Mouse (Mus musculus): Measurements from ENCODE around the gene Enox1.

Gene Enox1

DNA sequence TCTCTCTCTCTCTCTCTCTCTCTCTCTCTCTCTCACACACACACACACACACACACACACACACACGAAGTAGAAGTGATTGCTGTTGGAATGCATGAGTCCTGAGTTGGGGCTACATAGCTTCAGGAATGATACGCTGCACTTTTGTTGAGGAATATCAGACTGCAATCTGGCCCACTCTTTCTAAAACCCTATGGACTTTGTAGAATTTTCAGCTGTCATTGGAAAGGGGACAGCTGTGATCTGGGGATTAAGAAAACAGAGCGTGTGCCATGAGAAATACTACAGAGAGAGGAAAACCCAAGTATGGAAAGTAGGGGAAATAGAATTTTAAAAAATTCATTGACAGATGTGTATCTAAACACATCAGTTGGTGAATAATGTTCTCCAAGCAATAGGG, 482.1 kb downstream of the Enox1 start:
- DNase-seq: no peak

DNA sequence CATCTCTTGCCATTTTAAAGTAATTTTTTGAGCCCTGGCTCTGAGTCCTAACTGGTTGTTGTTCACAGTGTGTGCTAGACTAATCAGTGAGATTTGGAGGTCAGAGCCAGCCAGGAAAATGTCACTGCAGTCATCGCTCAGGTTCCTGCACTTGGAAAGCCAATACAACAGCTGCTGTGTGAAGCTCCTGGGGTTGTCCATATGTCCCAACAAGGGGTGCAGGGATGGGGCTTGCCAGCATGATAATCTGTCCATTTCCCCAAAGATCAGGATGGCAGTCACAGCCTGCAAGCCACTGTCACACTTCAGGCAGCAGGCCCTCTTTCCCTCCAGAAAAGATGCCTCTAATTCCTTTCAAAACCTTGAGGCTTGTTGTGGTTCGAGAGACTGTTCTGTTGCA, 483.0 kb downstream of the Enox1 start:
- no peak for DNase-seq

DNA sequence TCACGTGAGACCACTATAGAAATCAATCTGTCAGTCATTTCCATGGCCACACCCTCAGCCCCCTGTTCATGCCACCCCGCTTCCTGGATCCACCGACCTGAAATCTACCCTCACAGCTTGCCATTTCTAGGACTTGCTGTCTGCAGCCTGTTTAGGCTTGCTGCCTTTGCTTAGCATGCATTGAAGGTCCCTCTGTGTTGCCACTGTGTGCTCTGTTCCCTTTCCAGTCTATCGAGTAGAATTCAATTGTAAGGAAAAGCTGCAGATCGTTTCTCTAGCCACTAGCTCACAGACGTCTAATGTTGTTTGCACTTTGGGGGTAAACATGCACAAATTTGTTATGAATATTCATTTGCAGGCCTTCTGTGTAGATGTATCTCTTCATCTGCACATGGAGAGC, 485.8 kb downstream of the Enox1 start:
- DNase-seq: no peak

DNA sequence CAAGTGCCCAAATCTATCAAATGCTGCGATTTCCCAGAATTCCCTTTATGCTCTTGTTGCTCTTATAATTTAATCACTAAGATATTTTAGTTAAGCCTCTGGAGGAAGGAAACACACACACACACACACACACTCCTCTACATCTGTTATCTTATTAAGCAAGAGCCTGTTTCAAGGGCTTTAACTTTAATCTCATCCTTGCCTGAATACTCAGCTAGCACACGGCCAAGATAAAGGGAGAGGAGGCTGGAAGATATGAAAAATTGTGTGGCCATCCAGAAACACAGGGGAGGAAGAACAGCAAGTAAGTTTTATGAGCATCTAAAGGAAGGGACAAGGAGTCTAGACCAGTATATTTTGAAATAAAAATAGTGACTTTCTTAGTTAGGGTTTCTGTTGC, 489.6 kb downstream of the Enox1 start:
- no peak for DNase-seq

DNA sequence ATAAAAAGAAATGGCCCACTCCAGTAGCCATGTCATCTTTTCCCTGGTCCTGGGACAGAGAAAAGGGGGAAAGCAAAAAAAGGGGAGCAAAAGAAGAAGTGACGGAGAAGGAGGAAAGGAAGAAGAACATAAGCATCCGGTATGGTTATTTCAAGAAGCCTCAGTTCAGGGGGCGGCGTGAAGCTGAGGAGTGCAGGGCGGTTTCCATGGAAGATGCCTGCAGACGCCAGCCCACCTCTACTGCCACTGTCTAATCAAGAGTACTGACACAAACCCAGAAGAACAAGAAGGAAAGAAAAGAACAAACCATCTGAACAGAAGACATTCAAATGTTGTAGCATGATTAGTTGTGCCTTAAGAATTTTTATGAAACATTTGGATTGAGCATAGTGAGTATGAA, 490.5 kb downstream of the Enox1 start:
- DNase-seq: no peak

DNA sequence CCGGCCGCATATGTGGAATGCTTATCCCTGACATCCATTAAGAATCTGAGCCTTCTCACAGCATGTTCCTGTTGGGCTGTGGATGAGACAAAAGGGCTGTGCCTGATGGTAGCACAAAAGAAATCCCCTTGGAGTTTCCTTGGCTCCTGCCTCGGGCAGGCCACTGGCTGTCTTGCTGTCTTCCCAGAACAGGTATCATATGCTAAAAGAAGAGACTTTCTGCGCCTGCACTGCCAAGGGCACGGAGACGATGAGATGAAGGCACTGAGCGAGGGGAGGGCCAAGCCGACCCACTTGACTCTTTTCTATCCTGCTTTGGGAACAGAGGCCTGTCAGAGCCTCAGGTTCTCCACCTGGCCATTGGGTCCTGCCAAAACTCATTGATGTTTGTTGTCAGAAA, 491.7 kb downstream of the Enox1 start:
- DNase-seq: no peak

DNA sequence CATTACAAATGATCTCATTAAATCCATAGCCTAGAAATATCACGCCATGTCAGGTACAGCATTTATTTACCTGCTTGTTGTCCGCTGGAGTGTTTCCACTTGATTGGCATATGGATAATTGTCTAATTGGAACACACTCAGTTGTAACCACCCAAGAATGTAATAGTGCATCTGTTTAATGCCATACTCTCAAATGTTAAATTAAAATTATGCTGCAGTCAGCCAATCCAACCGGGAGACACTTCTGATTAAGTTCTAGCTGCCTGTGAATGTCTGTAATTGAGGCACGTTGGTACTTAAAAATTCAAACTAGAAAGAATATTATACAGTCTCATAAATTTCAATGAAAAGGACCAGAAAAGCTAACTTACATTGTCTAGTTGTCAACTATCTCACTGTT, 502.2 kb downstream of the Enox1 start:
- DNase-seq: no peak

DNA sequence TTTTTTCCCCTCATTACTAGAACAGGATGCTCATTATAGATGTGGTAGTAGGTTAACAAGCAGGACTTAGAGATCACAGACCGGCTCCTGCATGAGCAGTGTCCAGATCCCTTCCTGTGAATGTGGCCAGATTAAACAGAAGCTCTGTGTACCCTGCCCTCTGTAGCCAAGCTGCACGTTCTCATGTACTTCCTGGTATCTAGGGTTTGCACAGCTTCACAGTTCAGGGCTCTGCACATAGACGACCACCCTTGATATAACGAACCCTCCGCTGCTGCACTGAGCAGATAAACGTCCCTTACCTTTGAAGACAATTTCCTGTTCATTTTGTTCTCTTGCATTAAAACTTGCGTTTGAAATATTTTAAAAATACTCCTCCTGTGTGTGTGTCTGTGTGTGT, 505.7 kb downstream of the Enox1 start:
- DNase-seq: no peak

DNA sequence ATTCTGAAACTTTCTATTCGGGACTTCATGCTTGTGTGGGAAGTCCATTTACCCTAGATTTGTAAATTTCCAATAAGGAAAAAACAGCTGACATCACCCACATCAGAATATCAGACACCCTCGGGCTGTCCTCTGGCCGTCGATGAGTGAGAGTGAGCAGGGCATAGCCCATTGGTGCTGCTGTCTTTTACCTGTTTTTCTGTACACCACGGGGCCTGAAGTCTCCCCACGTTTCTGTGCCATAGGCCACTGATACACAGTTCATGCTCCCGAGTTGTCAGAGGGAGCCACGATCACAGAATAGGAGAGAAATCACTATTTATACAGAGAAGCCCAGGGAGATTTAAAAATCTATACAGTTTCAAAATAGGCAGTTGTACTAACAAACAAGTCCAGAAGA, 506.4 kb downstream of the Enox1 start:
- DNase-seq: no peak

DNA sequence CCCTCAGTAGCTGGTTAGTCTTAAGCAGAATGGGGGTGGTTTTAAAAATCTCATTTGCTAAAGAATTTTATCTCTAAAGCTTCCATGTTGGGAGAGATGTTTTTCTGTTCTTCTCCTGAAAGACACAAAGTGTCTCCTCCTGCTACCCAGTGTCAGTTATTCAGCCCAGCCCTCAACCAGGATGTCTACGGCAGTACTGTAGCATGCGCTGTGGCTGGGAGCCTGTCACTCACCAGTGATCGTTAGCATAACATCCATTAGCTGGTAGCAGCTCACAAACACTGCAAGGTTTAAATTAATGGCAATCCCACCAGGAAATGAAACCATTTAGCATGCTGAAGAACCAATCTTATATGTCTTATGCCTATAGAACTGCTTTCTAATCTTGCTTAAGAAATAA, 511.5 kb downstream of the Enox1 start:
- DNase-seq: no peak

DNA sequence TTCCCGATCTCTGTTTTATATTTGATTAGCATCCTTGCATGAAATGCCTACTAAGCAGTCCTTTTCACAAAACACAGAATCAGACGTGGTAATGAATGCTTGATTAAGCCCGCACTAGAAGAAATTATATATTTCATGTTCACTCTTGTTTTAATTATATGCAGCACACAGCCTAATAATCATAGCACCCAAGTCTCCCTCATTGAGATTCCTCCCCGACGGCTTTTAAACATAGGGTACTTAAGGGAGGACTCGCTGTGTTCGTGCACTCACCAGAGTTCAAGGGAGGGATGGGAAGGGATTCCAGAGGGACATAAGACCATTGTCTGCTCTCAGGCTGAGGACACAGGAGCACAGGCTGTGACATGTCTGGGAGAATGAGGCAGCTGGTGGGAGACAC, 512.9 kb downstream of the Enox1 start:
- no peak for DNase-seq

DNA sequence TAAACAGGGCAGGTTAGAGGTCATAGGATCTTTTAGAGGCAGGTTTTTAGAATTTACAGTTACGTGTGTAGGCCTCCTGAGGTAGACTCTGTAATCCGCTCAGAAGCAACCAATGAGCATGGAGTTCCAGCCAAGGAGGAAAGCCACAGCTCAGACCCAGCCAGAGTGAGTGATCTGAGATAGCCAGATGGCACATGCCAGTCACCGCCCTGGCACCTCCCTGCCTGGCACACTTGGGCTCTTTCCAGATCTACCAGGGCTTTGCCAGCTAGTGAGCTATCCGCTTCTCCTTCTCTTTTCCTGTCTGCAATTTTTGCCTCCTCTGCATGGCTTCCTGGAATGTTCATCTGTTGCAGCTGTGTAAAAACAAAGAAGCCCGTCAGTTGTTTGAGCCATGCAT, 514.4 kb downstream of the Enox1 start:
- no peak for DNase-seq

DNA sequence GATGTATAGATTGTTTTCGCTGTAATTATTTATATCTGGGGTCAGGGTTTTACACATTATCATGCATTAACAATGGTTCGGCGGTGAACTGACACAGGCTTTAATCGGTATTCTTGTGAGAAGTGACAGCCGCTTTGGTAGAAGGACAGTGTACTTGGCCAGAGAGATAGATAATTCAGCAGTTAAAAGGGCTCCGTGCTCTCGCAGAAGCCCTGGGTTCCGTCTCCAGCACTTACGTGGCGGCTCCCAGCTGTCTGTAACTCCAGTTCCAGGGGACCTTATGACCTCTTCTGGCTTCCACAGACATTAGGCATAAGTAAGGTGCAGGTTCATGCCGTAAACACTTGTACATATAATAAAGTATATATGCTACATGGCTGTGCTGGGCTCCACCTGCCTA, 515.4 kb downstream of the Enox1 start:
- DNase-seq: no peak

DNA sequence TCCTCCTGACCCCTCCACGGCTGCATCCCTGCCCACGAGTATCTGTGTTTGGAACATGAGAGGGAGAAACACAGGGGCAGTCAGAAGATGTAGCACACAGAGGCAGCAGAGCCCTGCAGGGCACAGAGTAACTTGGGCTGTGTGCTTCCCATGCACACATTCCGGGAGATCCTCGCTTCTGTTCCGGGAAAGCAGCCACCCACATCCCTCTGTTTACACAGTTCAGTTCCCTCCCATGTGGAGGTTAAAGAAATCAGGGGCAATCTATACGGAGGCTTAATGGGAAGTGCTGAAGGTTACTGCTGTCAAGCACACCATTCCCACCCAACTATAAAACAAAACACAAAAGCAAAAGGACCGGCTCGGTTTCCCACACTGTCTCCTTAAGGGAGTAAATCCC, 516.6 kb downstream of the Enox1 start:
- DNase-seq: no peak

DNA sequence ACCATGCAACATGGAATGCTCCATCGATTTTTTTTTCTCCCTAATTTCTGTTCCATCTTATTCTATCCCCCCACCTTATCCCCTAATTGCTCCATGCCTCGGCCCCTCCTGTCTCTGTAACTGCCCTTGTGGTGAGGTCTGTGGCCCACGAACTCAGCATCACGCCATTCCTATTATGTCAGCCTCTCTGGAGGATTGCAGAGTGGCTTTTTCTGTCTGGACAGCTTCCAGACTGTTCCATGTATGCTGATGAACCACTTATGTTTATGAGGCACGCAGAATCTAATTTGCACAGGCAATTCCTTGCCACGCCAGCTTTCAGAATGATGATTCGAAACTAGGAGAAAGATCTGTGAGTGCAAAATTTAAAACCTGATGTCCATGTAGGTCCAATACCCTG, 521.4 kb downstream of the Enox1 start:
- DNase-seq: no peak

DNA sequence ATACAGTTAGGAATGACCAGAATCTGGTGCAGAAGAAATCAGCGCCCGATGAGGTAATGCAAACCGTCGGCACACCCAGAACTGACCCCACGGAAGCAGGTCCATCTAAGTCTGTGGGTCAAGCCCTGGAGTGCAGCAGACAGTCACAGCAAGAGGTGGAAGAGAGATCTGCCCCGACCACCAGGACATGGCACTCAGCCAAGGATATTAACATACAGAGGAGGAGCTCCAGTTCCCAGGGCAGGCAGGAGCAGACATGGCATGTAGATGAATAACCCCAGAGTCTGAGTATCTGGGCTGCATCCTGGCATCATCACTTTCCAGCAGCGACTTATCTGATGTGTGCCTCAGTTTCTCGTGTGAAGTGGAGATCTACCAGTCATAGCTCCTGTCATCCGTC, 523.3 kb downstream of the Enox1 start:
- no peak for DNase-seq

DNA sequence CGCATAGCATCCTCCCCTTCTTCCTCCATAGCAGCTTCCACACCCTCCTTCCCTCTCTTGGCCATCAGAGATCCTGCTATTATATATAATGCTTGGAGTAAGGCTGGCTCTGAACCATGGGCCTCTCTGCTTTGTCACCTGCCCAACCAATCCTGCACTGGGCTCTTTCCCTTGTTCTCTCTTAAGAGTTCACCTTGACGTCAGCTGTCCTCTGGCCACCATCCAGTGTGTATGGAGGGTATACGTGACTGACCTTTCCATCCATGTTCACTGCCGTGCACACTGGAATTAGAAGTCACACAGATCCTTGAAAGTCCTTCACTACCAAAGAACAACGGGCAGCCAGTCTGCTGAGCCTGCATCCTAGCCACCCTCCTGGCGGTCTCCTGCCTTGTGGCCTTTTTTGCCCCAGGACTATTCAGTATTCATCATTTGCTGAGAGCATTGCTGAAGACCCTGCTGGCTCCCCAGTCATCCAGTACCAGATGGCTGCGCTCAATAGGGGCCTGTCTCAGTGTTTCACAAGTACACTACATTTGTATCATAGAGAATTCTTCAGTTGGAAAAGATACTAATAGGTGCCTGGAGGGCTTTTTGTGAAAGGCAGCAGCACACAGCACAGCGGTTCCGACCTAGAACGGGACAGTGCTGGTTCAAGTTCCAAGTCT, 526.5 kb downstream of the Enox1 start:
- no peak for DNase-seq

DNA sequence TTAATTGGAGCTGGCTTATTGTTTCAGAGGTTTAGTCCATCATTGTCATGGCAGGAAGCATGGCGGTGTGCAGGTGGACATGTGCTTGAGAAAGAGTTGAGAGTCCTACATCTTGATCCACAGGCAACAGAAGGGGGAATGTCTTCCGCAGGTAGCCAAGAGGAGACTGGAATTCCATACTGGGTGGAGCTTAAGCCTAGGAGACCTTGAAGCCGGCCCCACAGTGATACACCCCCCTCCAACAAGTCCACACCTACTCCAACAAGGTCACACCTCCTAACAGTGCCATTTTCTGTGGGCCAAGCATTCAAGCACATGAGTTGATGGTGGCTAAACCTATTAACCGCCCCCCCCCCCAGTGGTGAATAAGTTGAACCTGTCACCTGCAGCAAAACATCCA, 533.3 kb downstream of the Enox1 start:
- no peak for DNase-seq

DNA sequence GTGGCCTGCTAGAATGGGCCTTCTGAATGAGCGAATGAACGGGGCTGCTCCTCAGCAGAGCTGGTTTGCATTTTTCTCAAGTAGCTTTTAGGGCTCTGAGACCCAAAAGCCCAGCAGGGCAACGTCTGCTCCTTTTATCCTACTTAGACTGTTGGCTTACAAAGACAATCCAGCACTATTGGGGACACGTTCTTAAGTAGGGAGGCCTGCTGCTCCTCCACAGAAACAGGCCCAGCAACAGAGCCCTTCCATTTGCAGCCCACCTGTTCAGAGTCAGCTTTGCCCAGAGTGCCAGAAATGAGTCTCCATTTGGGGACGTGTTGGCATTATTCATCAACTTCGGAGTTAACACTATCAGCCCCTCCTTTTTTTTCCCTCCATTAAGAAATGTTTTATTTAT, 548.4 kb downstream of the Enox1 start:
- no peak for DNase-seq

DNA sequence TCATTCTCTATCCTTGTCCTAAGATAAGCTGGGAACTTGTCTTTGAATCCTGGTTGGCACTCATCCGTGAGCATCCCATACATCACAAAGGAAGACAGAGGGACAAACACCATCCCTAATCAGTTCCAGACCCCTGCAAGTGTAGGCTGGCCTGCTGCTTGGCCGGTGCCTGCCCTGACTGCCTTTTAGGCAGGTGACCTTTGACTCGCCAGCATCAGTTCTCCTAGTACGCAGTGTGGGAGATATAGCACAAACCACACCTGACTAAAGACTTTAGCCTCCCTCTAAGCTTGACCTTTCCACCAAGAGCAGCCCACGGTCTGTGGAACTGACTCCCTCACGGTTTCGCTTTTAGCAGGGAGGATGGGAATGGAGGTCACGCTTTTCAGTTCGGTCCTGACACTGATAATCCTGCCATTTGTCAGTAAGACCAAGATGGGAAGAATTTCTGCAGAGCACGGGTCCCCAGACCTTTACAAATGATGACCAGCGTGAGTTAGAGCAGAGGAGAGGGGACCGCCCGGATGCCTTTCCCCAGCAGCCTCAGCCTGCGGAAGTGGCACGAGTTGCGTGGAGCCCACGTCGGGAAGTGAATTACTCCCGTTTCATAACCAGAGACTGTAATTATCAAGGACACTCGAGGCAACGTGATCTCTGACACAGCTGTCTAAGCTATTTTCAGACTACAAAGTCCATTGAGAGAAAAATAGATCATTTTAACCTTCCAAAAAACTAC, 550.1 kb downstream of the Enox1 start:
- no peak for DNase-seq

DNA sequence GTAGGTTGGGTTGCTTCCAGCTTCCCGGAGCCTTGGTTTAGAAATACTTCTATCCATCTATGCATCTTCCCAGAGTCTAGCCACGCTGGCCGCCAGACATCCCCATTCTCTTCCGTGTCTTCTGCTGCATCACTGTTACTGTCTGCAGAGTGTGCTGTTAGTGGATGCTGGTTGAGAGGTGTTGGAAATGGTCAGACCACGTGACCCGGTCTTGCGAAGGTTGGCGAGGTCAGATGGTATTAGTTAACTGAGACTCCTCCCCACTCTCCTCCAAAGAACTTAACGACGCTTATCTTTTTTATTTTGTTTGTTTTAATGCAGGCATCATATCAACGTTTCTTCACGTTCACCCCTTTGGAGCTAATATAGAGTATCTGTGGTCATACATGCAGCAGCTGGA, 550.7 kb downstream of the Enox1 start:
- DNase-seq: no peak

DNA sequence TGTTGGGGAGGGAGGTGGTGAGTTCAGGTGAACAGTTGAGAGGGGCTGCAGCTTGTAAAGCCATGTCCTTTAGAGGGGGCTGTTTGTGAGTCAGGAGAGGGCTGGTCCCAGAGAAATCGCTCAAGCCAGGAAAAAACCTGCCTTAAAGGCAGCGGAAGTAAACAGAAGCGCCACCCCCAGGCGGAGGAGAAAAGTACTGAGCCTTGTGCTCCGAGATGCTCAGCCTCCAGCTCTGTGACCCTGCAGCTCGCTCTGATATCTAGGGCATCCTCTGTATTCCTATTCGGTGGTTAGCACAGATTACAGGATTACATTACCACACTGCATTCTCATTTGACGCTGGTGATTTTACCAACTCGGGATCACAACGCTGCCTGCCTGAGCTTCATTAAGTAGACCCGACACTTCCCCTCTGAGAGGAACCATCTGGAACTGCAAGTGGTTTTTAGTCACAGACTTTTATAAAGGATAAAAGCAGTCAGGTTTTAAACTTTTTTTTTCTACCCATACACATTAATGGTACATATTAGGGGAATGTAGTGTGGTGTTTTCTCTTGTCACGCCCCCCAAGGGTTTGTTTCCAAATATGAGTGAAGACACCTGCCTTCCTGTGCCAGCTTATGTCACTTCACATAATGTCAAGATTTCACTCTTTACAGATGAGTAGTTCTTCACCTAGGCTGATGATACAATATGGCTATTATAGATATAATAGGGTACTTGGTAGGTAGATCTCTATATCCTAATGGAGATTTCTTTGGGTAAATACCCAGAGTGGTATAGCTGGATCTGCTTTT, 552.0 kb downstream of the Enox1 start:
- DNase-seq: no peak

DNA sequence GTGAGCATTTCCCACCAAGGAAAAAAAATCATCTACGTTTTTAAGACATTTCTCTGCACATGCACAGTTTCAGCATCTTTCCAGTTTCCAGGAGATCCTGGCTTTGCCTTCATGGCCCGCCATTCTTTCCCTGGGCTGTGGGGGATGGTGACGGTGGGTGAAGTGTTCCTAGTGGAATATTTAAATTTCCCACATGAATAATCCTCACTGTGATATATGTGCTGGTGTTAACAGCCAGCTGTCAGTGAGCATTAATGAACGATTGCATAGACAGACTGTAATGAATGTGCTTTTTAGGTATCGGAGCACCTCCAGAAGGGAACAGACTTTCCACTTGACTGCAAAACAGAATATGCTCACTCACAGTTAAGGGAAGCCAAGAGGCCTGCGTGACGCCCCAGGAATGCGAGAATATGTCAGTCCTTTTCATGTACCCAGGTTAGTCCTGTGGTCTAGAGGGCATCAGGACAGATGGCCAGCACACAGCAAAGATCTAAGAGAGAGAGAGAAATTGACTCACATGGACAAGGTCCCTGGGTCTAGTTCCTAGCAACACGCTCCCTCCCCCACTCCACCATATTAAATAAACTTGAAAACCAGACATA, 558.5 kb downstream of the Enox1 start:
- DNase-seq: no peak

DNA sequence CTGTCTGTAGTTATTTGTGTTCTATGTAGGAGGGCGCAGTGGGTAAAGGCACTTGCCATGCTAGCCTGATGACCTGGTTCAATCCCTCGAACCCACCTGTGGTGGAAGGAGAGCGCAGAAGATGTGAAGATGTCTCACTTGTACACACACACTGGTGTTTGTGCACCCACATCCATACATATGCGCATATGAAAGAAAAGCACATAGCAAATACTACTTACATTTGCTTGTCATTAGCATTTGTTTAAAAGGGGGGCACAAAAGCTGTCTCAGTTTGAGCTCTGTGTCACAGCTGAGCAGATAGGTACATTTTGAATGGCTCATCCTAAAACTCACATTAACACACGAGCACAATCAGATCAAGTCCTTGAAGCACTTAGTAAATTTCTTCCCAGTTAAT, 560.4 kb downstream of the Enox1 start:
- no peak for DNase-seq

All from lung, postnatal 4 days (tissue).